Mouse (Mus musculus) embryonic facial prominence, embryonic 12.5 days (tissue): ENCODE data around the gene Pphln1. TPM values are rescaled to one million over a fixed set of nuclear protein-coding genes. Genes with fewer than 3 reads are reported as not detected.
A peak's percentile ranks its signal among the peaks of the same experiment; 100 is the strongest.

Experiments
- ATAC-seq: fragments of 200-750 bp; cut with Nextera tagmentation; 2 replicates; pipeline ENCODE4 v1.8.0; 2017; ENCODE audit not compliant: insufficient number of reproducible peaks, insufficient read depth, low FRiP score, low TSS enrichment
- H3K27ac ChIP-seq: fragments of 300-500 bp; sonication (generic); 2 replicates; pipeline ENCODE4 v1.5.1; 2016; ENCODE audit warnings: mild to moderate bottlenecking
- H3K27me3 ChIP-seq: fragments of 300-500 bp; sonication (generic); 2 replicates; pipeline ENCODE4 v1.6.1; 2016; ENCODE audit warnings: mild to moderate bottlenecking, moderate library complexity
- H3K36me3 ChIP-seq: fragments of 300-500 bp; sonication (generic); 2 replicates; pipeline ENCODE4 v1.6.1; 2016; ENCODE audit warnings: mild to moderate bottlenecking
- H3K4me1 ChIP-seq: fragments of 300-500 bp; sonication (generic); 2 replicates; pipeline ENCODE4 v1.6.1; 2016
- H3K4me2 ChIP-seq: fragments of 300-500 bp; sonication (generic); replicated peaks from 2 replicates; pipeline ENCODE4 v1.6.1; 2016; ENCODE audit warnings: mild to moderate bottlenecking, moderate library complexity
- H3K4me3 ChIP-seq: fragments of 300-500 bp; sonication (generic); 2 replicates; pipeline ENCODE4 v1.5.1; 2016; ENCODE audit warnings: mild to moderate bottlenecking
- H3K9ac ChIP-seq: fragments of 300-500 bp; sonication (generic); 2 replicates; pipeline ENCODE4 v1.6.1; 2016; ENCODE audit warnings: mild to moderate bottlenecking, moderate library complexity
- H3K9me3 ChIP-seq: fragments of 300-500 bp; sonication (generic); 2 replicates; pipeline ENCODE4 v1.6.1; 2016; ENCODE audit warnings: mild to moderate bottlenecking, moderate library complexity
- WGBS: fragments of 180-500 bp; shearing (Covaris S2); methylation state at CpG from one replicate; pipeline ENCODE4 v1.1.7; 2016; 5-methylcytosine and 5-hydroxymethylcytosine counted together
- polyA plus RNA-seq: library from polyadenylated mRNA; unstranded; fragments of >200 nt; fragmentation: Nextera tagmentation; extraction: Ambion mirVana; gene quantifications from 2 replicates; pipeline ENCODE4 v1.2.1, GENCODE M21; 2016

Gene Pphln1
- polyA plus RNA-seq, 1 experiment from 2014 or later: 81.2 TPM

- Histone ChIP-seq H3K36me3 (peaks cover 39% of the 10 kb centered on the region), H3K9me3 (no peaks in the 10 kb centered on the region), H3K4me2 (no peak overlapping the region), H3K27me3 (no peaks in the 10 kb centered on the region), H3K9ac (no peak overlapping the region), H3K4me3 (no peak overlapping the region), H3K27ac (0 out of 2 replicates have a peak overlapping the region, but pooled peaks have one; percentile 11), H3K4me1 (peaks cover 31% of the 10 kb centered on the region)
- WGBS: 31% methylated on average over 12 of the region's 12 CpGs
- no peak for ATAC-seq
These were observed 112.7 kb downstream of the Pphln1 start for GRCm38 (mm10) chr15:93510690-93511336.

- Histone ChIP-seq H3K9me3 (no peaks in the 10 kb centered on the region), H3K36me3 (peaks cover 28% of the 10 kb centered on the region), H3K4me1 (peaks cover 36% of the 10 kb centered on the region), H3K27me3 (no peaks in the 10 kb centered on the region), H3K9ac (no peak overlapping the region), H3K4me2 (no peak overlapping the region), H3K27ac (no peak overlapping the region), H3K4me3 (no peak overlapping the region)
- WGBS: 40% methylated on average over 9 of the region's 9 CpGs
- no peak for ATAC-seq
These were observed 114.3 kb downstream of the Pphln1 start for GRCm38 (mm10) chr15:93512437-93512836.

- Histone ChIP-seq H3K36me3 (peaks cover 14% of the 10 kb centered on the region), H3K9ac (no peak overlapping the region), H3K27ac (no peak overlapping the region), H3K4me1 (peaks cover 46% of the 10 kb centered on the region), H3K9me3 (no peaks in the 10 kb centered on the region), H3K4me3 (no peak overlapping the region), H3K27me3 (no peaks in the 10 kb centered on the region), H3K4me2 (peak overlapping the region; percentile 28; the same call in 1 of the 2 replicates)
- WGBS: 5% methylated on average over 10 of the region's 10 CpGs
- ATAC-seq: no peak
These were observed 115.8 kb downstream of the Pphln1 start for GRCm38 (mm10) chr15:93513939-93514341.

- Histone ChIP-seq H3K27me3 (no peaks in the 10 kb centered on the region), H3K4me3 (no peak overlapping the region), H3K4me2 (no peak overlapping the region), H3K9ac (no peak overlapping the region), H3K4me1 (peaks cover 52% of the 10 kb centered on the region), H3K9me3 (no peaks in the 10 kb centered on the region), H3K36me3 (peaks cover 6% of the 10 kb centered on the region; the same call in 1 of the 2 replicates), H3K27ac (no peak overlapping the region)
- no peak for ATAC-seq
- 70% methylated on average over 9 of the region's 9 CpGs for WGBS
These were observed 117.2 kb downstream of the Pphln1 start for GRCm38 (mm10) chr15:93515316-93515715.

- H3K27me3 ChIP-seq: no peaks in the 10 kb centered on the region
- H3K4me2 ChIP-seq: no peak overlapping the region
- ATAC-seq: no peak
- H3K36me3 ChIP-seq: no peaks in the 10 kb centered on the region
- H3K9me3 ChIP-seq: no peaks in the 10 kb centered on the region
- H3K4me3 ChIP-seq: no peak overlapping the region
- no peak overlapping the region for H3K9ac ChIP-seq
- peak overlapping the region; percentile 77; the same call in 1 of the 2 replicates for H3K27ac ChIP-seq
- 69% methylated on average over 11 of the region's 11 CpGs for WGBS
- peaks cover 58% of the 10 kb centered on the region for H3K4me1 ChIP-seq
These were observed 118.9 kb downstream of the Pphln1 start for GRCm38 (mm10) chr15:93517022-93517565.

GRCm38 (mm10) chr15:93518143-93518902, 120.2 kb downstream of the Pphln1 start:
- Histone ChIP-seq H3K4me2 (peak overlapping the region; percentile 92), H3K9me3 (no peaks in the 10 kb centered on the region), H3K9ac (peak overlapping the region; percentile 76), H3K27me3 (no peaks in the 10 kb centered on the region), H3K4me1 (peaks cover 48% of the 10 kb centered on the region), H3K4me3 (peak overlapping the region; percentile 58), H3K27ac (peak overlapping the region; percentile 77), H3K36me3 (no peaks in the 10 kb centered on the region)
- WGBS: 6% methylated on average over 23 of the region's 23 CpGs
- no peak for ATAC-seq

- Histone ChIP-seq H3K4me1 (peaks cover 39% of the 10 kb centered on the region), H3K9ac (peak overlapping the region; percentile 76), H3K27me3 (no peaks in the 10 kb centered on the region), H3K27ac (peak overlapping the region; percentile 77), H3K36me3 (no peaks in the 10 kb centered on the region), H3K9me3 (no peaks in the 10 kb centered on the region), H3K4me2 (peak overlapping the region; percentile 92), H3K4me3 (peak overlapping the region; percentile 58)
- ATAC-seq: peak; percentile 82
- under 1% methylated on average over 84 of the region's 85 CpGs for WGBS
These were observed 121.0 kb downstream of the Pphln1 start for GRCm38 (mm10) chr15:93518941-93519835.

- peak overlapping the region; percentile 58 for H3K4me3 ChIP-seq
- H3K4me1 ChIP-seq: peaks cover 33% of the 10 kb centered on the region
- peak overlapping the region; percentile 76; the same call in 1 of the 2 replicates for H3K9ac ChIP-seq
- H3K36me3 ChIP-seq: no peaks in the 10 kb centered on the region
- H3K27me3 ChIP-seq: no peaks in the 10 kb centered on the region
- peak overlapping the region; percentile 92 for H3K4me2 ChIP-seq
- no peak for ATAC-seq
- H3K27ac ChIP-seq: peak overlapping the region; percentile 77
- 5% methylated on average over 17 of the region's 17 CpGs for WGBS
- H3K9me3 ChIP-seq: no peaks in the 10 kb centered on the region
These were observed 122.0 kb downstream of the Pphln1 start for GRCm38 (mm10) chr15:93519836-93520826.

- Histone ChIP-seq H3K9ac (no peak overlapping the region), H3K4me2 (no peak overlapping the region), H3K4me1 (peaks cover 33% of the 10 kb centered on the region), H3K27me3 (no peaks in the 10 kb centered on the region), H3K4me3 (no peak overlapping the region), H3K36me3 (no peaks in the 10 kb centered on the region), H3K27ac (no peak overlapping the region), H3K9me3 (no peaks in the 10 kb centered on the region)
- ATAC-seq: no peak
- 44% methylated on average over 11 of the region's 11 CpGs for WGBS
These were observed 123.1 kb downstream of the Pphln1 start for GRCm38 (mm10) chr15:93521088-93521786.

GRCm38 (mm10) chr15:93521787-93522180, 123.6 kb downstream of the Pphln1 start:
- ATAC-seq: no peak
- Histone ChIP-seq H3K4me3 (no peak overlapping the region), H3K27ac (no peak overlapping the region), H3K36me3 (no peaks in the 10 kb centered on the region), H3K27me3 (no peaks in the 10 kb centered on the region), H3K4me1 (peaks cover 33% of the 10 kb centered on the region), H3K9me3 (no peaks in the 10 kb centered on the region), H3K9ac (no peak overlapping the region), H3K4me2 (no peak overlapping the region)
- WGBS: 42% methylated on average over 3 of the region's 3 CpGs
